Mouse (Mus musculus): ENCODE measurements around the gene Rpa2.
A peak's percentile ranks its signal among the peaks of the same experiment; 100 is the strongest.

Rpa2 gene

DNA sequence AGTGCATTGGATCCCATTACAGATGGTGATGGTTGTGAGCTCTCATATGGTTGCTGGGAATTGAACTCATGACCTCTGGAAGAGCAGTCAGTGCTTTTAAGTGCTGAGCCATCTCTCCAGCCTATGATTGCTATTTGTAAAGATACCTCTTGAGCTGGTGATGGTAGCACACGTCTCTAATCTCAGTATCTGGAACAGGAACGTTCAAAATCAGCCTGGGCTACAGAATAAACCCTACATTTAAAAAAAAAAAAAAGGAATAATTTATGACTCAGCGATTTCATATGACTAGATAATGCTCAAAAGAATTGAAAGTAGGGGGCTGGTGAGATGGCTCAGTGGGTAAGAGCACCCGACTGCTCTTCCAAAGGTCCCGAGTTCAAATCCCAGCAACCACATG is 35.1 kb downstream of the Rpa2 start:
- DNase-seq (ENCODE audit: extremely low spot score, low spot score), result no peak

DNA sequence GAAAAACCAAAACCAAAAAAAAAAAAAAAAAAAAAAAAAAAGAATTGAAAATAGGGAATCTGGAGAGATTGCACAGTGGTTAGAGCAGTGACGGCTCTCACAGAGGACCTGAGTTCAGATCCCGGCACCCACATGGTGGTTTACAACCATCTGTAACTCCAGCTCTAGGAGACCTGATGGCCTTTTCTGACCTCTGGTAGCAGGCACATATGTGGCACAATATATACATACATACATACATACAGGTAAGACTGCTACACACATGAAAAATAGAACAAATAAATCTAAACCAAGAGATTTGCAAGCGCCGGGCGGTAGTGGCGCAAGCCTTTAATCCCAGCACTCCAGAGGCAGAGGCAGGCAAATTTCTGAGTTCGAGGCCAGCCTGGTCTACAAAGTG is 35.7 kb downstream of the Rpa2 start:
- DNase-seq (ENCODE audit: extremely low spot score, low spot score), result no peak

DNA sequence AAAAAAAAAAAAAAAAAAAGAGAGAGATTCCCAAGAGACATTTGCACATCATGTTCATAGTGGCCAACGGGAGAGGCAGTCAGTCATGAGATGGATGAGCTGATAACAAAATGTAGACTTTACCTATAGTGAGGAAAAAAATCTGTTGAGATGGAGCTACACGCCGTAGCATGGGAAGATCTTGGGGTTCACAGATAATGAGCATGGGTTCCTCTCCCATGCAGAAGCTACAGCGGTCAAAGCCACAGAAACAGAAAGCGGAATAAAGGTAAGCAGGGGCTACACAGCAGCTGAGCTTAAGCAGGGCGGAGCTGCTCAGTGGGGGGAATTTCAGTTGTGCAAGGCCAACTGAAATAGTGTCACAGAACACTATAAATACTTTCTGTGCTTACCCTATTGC is 36.2 kb downstream of the Rpa2 start:
- no peak for DNase-seq (ENCODE audit: extremely low spot score, low spot score)

DNA sequence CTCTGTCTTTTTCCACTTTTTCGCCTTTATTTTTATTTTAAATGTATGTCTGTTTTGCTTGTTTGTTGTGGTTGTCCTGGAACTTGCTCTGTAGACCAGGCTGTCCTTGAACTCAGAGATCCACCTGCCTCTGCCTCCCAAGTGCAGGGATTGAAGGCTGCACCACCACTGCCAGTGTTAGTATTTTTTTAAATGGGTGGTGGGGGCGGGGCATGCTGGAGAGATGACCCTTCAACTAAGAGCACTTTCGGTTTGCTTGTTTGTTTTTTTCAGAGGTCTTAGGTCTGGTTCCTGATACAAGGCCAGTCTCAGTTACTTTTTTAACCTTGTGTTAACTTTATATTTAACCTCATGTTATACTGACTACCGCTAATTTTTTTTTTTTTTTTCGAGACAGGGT is 37.0 kb downstream of the Rpa2 start:
- no peak for DNase-seq (ENCODE audit: extremely low spot score, low spot score)

DNA sequence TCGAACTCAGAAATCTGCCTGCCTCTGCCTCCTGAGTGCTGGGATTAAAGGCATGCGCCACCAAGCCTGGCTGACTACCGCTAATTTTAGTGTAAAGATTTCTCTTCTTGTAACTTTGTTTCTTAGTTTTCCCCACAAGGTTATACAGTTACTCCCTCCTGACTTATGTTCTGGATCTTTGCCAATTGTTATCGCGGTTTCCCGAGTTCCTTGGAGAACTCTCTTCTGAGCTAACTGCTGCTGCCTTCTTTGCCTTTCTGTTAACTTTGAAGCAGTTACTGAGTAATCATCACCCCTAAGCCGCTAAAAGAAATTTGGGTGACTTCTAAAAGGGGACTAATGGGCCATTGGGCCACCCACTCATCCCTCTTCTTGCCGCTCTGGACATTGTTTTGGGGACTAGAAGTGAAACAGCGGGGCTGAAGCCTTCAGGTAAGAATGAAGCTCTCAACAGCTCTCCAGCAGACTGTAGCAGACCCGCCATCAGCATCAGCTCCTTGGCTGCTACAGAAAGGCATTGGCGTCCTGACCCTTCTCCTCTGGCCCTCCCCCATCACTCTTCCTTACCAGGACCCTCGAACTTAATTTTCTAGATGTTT is 37.6 kb downstream of the Rpa2 start:
- no peak for DNase-seq (ENCODE audit: extremely low spot score, low spot score)

DNA sequence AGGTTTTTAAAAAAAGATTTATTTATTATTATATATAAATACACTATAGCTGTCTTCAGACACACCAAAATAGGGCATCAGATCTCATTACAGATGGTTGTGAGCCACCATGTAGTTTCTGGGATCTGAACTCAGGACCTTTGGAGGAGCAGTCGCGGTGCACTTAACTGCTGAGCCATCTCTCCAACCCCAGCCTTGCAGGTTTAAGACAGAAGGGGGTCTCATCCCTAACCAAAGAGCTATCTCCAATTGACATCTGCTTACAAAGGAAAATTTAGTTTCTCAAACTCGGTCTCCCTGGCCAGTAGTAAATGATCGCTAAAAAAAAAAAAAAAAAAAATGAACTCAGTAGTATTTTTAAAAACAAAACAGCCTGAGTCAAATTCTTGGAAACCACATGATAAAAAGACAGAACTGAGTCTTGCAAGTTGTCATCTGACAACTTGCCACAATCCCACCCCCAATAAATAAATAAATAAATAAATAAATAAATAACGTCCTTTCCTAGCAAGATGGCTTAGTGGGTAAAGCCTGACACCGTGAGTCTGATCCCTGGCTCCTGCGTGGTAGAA is 38.6 kb downstream of the Rpa2 start:
- DNase-seq (ENCODE audit: extremely low spot score, low spot score), result no peak

DNA sequence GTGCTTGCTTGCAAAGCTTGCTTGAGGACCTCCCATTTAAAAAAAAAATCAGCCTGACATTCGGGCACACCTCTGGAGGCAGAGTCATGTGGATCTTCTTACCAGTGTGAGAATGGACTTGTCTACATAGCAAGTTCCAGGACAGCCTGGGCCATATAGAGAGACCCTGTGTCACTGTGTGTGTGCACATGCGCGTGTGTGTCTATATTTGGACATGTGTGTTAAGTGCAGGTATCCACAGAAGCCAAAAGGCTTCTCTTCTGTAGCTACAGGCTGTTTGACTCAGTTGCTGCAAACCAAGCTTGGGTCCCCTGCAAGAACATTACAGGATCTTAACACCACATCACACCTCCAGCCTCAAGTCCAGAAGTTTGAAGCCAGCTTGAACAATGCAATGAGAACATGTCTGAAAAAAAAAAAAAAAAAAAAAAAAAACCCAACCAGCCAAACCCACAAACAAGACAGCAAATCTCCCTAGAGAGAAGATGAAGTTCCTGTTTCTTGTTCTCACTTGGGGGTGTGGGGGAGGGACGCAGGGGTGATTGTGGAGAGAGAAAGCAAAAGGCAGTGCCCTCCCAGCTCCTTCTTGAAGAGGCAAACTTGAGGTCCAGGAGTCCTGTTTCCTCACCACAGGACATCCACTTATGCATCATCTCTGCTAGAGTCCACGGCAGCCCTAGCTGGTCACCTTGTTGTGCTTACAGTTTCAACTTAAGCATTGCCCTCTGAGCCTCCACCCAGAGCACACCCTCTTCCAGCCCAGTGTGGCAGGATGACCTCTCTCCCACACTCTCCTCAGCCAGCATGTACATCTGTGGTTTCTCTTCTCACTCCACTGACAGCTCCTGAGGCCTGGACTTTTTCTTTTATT is 39.9 kb downstream of the Rpa2 start:
- DNase-seq (ENCODE audit: extremely low spot score, low spot score), result no peak

DNA sequence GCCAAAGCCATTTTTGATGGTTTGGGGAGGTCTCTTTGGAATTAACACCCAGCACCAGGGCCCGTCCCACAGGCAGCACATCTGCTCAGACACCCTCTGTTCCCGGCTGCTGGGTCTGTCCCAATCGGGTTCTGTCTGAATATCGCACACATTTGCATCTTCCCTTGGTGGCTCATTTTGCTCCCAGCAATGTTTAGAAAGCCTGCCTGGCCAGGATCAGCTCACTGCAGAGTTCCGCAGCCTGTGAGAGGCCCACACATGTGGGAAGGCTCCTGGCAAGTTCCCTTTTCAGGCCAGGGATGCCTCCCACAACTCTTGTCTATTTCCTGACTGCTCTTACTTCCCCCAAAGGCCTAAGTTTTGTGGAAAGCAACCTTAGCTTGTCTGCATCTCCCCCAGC is 41.5 kb downstream of the Rpa2 start:
- DNase-seq (ENCODE audit: extremely low spot score, low spot score), result no peak

DNA sequence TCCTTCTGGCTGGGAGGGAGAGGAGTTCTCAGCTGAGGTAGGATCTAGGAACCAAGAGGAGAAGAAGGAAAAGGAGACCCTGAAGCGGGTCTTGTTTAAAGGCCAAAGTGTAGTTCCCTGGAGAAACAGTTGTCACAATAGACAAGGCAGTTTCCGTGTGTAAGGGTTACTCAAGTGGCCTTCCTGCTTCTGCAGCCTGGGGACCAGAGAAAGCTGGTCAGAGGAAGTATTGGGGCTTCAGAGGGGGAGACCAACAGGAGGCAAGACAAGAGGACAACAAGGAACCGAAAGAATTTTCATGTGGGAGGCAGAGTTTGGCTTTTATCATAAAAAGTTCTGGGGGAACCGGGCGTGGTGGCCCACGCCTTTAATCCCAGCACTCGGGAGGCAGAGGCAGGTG is 48.3 kb downstream of the Rpa2 start:
- no peak for DNase-seq (ENCODE audit: extremely low spot score, low spot score)

DNA sequence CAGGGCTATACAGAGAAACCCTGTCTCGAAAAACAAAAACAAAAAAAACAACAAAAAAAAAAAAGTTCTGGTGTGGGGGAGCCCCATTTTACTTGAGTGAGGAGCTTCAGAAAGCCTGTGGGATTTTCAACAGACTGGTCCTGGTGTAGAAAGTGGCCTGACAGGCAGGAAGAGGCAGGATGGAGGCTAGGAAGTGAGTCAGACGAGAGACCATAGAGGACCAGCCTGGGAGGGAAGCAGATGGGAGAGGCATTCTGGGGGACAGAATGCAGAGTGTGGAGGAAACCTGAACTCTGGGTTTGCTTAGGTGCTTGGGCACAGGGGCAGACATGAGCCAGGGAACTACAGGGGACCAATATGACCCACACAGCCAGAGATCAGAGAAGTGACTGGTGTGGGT is 48.7 kb downstream of the Rpa2 start:
- no peak for DNase-seq (ENCODE audit: extremely low spot score, low spot score)

DNA sequence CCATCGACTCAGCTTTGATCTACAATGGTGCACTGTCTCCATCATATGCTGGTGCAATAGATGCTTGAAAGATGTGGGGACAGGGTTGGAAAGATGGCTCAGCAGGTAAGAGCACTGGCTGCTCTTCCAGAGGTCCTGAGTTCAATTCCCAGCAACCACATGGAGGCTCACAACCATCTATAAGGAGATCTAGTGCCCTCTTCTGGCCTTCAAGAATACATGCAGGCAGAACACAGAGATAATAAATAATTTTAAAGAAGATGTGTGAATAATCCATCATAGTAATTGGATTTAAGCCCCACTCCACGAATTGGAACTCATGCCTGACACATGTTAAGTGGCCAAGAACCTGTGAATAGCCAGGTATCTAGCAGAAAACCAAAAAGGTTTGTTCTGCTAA is 50.3 kb downstream of the Rpa2 start:
- no peak for DNase-seq (ENCODE audit: extremely low spot score, low spot score)

DNA sequence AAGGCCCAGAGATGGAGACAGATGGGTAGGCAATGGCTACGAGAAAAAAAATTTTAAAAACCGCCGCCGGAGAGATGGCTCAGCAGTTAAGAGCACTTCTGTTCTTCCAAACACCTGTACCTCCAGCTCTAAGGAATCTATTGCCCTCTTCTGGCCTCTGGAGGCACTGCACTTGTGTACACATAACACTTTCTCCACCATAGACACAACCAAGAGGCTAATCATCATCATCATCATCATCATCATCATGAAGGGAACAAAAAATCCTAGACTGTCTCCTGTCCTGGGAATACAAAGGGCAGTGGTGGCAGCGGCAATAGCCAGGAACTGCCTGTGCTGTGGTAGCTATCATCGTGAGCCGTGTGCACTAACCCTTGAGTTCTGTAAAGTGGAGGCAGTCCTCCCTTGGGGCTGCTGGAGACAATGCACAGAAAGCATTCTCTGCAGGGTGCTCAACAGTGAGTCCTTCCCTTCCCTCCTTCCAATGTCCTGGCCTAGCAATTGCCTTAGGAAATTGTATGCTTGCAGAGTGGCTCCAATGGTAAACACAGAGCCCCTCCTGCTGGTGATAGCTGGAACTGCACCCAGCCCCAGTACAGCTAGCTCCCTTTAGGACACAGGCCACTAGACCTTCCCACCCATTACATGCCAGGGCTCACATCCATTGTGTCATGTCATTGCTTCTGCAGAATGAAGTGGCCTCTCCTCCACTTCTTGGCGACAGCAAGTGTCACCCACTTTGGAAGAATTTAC is 55.7 kb downstream of the Rpa2 start:
- DNase-seq (ENCODE audit: extremely low spot score, low spot score), result peak; percentile 74
